Mouse (Mus musculus) MEL (cell line): Measurements from ENCODE around the gene Enpp4. TPM values are rescaled to one million over a fixed set of nuclear protein-coding genes. Genes with fewer than 3 reads are reported as not detected.

Source experiments
- DNase-seq: peaks from one replicate; pipeline ENCODE4 v3.0.0; 2011; ENCODE audit warnings: low read depth, low spot score
- H3K27ac ChIP-seq: 2 replicates; pipeline ENCODE4 v1.5.1; 2012; ENCODE audit warnings: low read depth, mild to moderate bottlenecking, control low read depth, low read length, moderate library complexity; ENCODE audit not compliant: control insufficient read depth
- H3K27me3 ChIP-seq, 2 experiments: fragments of 150-350 bp in 1 of 2; sonication (generic) in 1 of 2; 2 replicates each; pipeline ENCODE4 v1.6.1; 2012; ENCODE audit warnings: low read length in 2 of 2, mild to moderate bottlenecking in 2 of 2, improper control_type of control experiment in 1 of 2, moderate library complexity in 1 of 2; ENCODE audit not compliant: insufficient read depth in 2 of 2, control insufficient read depth in 1 of 2
- H3K36me3 ChIP-seq, 2 experiments: 2 replicates each; pipeline ENCODE4 v1.6.1; 2012 to 2014; ENCODE audit warnings: low read length in 2 of 2, improper control_type of control experiment in 1 of 2, inconsistent platforms in 1 of 2, mild to moderate bottlenecking in 1 of 2; ENCODE audit not compliant: insufficient read depth in 2 of 2, control insufficient read depth in 1 of 2
- H3K4me1 ChIP-seq, 2 experiments: fragments of 150-350 bp in 1 of 2; sonication (generic) in 1 of 2; 2 replicates each; pipeline ENCODE4 v1.6.1; 2012; ENCODE audit warnings: low read length in 2 of 2, improper control_type of control experiment in 1 of 2, mild to moderate bottlenecking in 1 of 2; ENCODE audit not compliant: insufficient read depth in 2 of 2, control insufficient read depth in 1 of 2
- H3K4me3 ChIP-seq, 2 experiments: fragments of 150-350 bp in 1 of 2; sonication (generic) in 1 of 2; 2 replicates each; pipeline ENCODE4 v1.5.1; 2012; ENCODE audit warnings: low read depth in 2 of 2, low read length in 2 of 2, mild to moderate bottlenecking in 2 of 2, moderate library complexity in 2 of 2, control low read depth in 1 of 2, improper control_type of control experiment in 1 of 2; ENCODE audit not compliant: control insufficient read depth in 1 of 2, insufficient read depth in 1 of 2
- H3K79me2 ChIP-seq: 2 replicates; pipeline ENCODE4 v1.6.1; 2012; ENCODE audit warnings: mild to moderate bottlenecking, low read length, moderate library complexity; ENCODE audit not compliant: control insufficient read depth, poor library complexity, insufficient read depth
- H3K9ac ChIP-seq: 2 replicates; pipeline ENCODE4 v1.6.1; 2012; ENCODE audit warnings: low read depth, mild to moderate bottlenecking, control low read depth, low read length, moderate library complexity; ENCODE audit not compliant: control insufficient read depth, poor library complexity, severe bottlenecking
- H3K9me3 ChIP-seq: fragments of 150-350 bp; sonication (generic); replicated peaks from 2 replicates; pipeline ENCODE4 v1.6.1; 2012; ENCODE audit warnings: mild to moderate bottlenecking, low read length, improper control_type of control experiment, moderate library complexity; ENCODE audit not compliant: insufficient read depth
- CHD2 ChIP-seq: IDR thresholded peaks from 2 replicates; pipeline ENCODE4 v1.6.1; 2011; ENCODE audit warnings: low read length, improper control_type of control experiment
- CTCF ChIP-seq, 3 experiments: IDR thresholded peaks in 2 of 3; conservative IDR thresholded peaks in 1 of 3; 2 replicates each; pipeline ENCODE4 v1.5.1; 2011 to 2012; ENCODE audit warnings: low read length in 3 of 3, low read depth in 2 of 3, mild to moderate bottlenecking in 2 of 3, improper control_type of control experiment in 1 of 3, inconsistent platforms in 1 of 3, mixed read lengths in 1 of 3, moderate library complexity in 1 of 3; ENCODE audit not compliant: control insufficient read depth in 1 of 3, insufficient read depth in 1 of 3, poor library complexity in 1 of 3, severe bottlenecking in 1 of 3
- E2F4 ChIP-seq: IDR thresholded peaks from 2 replicates; pipeline ENCODE4 v1.6.1; 2011; ENCODE audit warnings: low read depth, low read length, improper control_type of control experiment, borderline replicate concordance
- ELF1 ChIP-seq: IDR thresholded peaks from 2 replicates; pipeline ENCODE4 v1.6.1; 2014; ENCODE audit warnings: low read depth, mild to moderate bottlenecking, inconsistent platforms, low read length, improper control_type of control experiment, moderate library complexity
- EP300 ChIP-seq, 2 experiments: IDR thresholded peaks; 2 replicates each; pipeline ENCODE4 v1.6.1; 2011; ENCODE audit warnings: improper control_type of control experiment in 2 of 2, low read length in 2 of 2, low read depth in 1 of 2, mild to moderate bottlenecking in 1 of 2
- ETS1 ChIP-seq: IDR thresholded peaks from 2 replicates; pipeline ENCODE4 v1.6.1; 2012; ENCODE audit warnings: low read depth, mild to moderate bottlenecking, inconsistent platforms, low read length, improper control_type of control experiment, moderate library complexity
- GABPA ChIP-seq: IDR thresholded peaks from 2 replicates; pipeline ENCODE4 v1.6.1; 2012; ENCODE audit warnings: low read depth, mild to moderate bottlenecking, inconsistent platforms, low read length, improper control_type of control experiment, moderate library complexity
- HCFC1 ChIP-seq: IDR thresholded peaks from 2 replicates; pipeline ENCODE4 v1.6.1; 2012; ENCODE audit warnings: low read depth, mild to moderate bottlenecking, inconsistent platforms, low read length, improper control_type of control experiment, moderate library complexity
- KAT2A ChIP-seq: conservative IDR thresholded peaks from 2 replicates; pipeline ENCODE4 v1.6.1; 2012; ENCODE audit warnings: low read depth, low read length, improper control_type of control experiment, inconsistent platforms
- MAFK ChIP-seq: IDR thresholded peaks from 2 replicates; pipeline ENCODE4 v1.6.1; 2011; ENCODE audit warnings: low read depth, mild to moderate bottlenecking, low read length, improper control_type of control experiment, borderline replicate concordance
- MAX ChIP-seq: IDR thresholded peaks from 2 replicates; pipeline ENCODE4 v1.6.1; 2011; ENCODE audit warnings: low read length, improper control_type of control experiment
- MAZ ChIP-seq: IDR thresholded peaks from 2 replicates; pipeline ENCODE4 v1.6.1; 2012; ENCODE audit warnings: low read depth, mild to moderate bottlenecking, inconsistent platforms, low read length, improper control_type of control experiment
- MEF2A ChIP-seq: IDR thresholded peaks from 2 replicates; pipeline ENCODE4 v1.6.1; 2014; ENCODE audit warnings: low read depth, mild to moderate bottlenecking, inconsistent platforms, low read length, improper control_type of control experiment; ENCODE audit not compliant: poor library complexity, insufficient replicate concordance, severe bottlenecking; ENCODE audit errors: extremely low read depth
- MXI1 ChIP-seq: IDR thresholded peaks from 2 replicates; pipeline ENCODE4 v1.6.1; 2011; ENCODE audit warnings: mild to moderate bottlenecking, low read depth, low read length, improper control_type of control experiment
- MYB ChIP-seq: IDR thresholded peaks from 2 replicates; pipeline ENCODE4 v1.6.1; 2011; ENCODE audit warnings: mild to moderate bottlenecking, low read depth, low read length, improper control_type of control experiment
- MYC ChIP-seq: IDR thresholded peaks from 2 replicates; pipeline ENCODE4 v1.6.1; 2011; ENCODE audit warnings: low read depth, mild to moderate bottlenecking, low read length, improper control_type of control experiment, moderate library complexity
- NELFE ChIP-seq: IDR thresholded peaks from 2 replicates; pipeline ENCODE4 v1.6.1; 2011; ENCODE audit warnings: low read depth, low read length, improper control_type of control experiment
- POLR2AphosphoS5 ChIP-seq: IDR thresholded peaks from 2 replicates; pipeline ENCODE4 v1.6.1; 2012; ENCODE audit warnings: low read depth, borderline replicate concordance, mild to moderate bottlenecking, inconsistent platforms, low read length, moderate library complexity, mixed read lengths
- SIN3A ChIP-seq: IDR thresholded peaks from 2 replicates; pipeline ENCODE4 v1.6.1; 2012; ENCODE audit warnings: low read length, improper control_type of control experiment, inconsistent platforms
- SMC3 ChIP-seq: IDR thresholded peaks from 2 replicates; pipeline ENCODE4 v1.6.1; 2011; ENCODE audit warnings: low read depth, low read length, improper control_type of control experiment
- TAL1 ChIP-seq: IDR thresholded peaks from 2 replicates; pipeline ENCODE4 v1.6.1; 2012; ENCODE audit warnings: mild to moderate bottlenecking, inconsistent platforms, low read length, moderate library complexity, mixed read lengths
- TBP ChIP-seq: IDR thresholded peaks from 2 replicates; pipeline ENCODE4 v1.8.0; 2011; ENCODE audit warnings: low read depth, low read length, improper control_type of control experiment
- TCF12 ChIP-seq: IDR thresholded peaks from 2 replicates; pipeline ENCODE4 v1.6.1; 2014; ENCODE audit warnings: low read depth, mild to moderate bottlenecking, inconsistent platforms, low read length, improper control_type of control experiment, moderate library complexity
- UBTF ChIP-seq: IDR thresholded peaks from 2 replicates; pipeline ENCODE4 v1.6.1; 2012; ENCODE audit warnings: low read depth, mild to moderate bottlenecking, inconsistent platforms, low read length, improper control_type of control experiment, moderate library complexity, borderline replicate concordance; ENCODE audit not compliant: insufficient read depth
- USF1 ChIP-seq: IDR thresholded peaks from 2 replicates; pipeline ENCODE4 v1.6.1; 2014; ENCODE audit warnings: low read depth, mild to moderate bottlenecking, inconsistent platforms, low read length, improper control_type of control experiment, moderate library complexity
- ZKSCAN1 ChIP-seq: IDR thresholded peaks from 2 replicates; pipeline ENCODE4 v1.6.1; 2012; ENCODE audit warnings: low read depth, mild to moderate bottlenecking, inconsistent platforms, low read length, improper control_type of control experiment, moderate library complexity
- ZNF384 ChIP-seq: IDR thresholded peaks from 2 replicates; pipeline ENCODE4 v1.6.1; 2012; ENCODE audit warnings: low read depth, mild to moderate bottlenecking, inconsistent platforms, low read length, improper control_type of control experiment
- polyA plus RNA-seq, 2 experiments: library from polyadenylated mRNA; stranded (reverse) in 1 of 2; unstranded in 1 of 2; fragments of >175 nt in 1 of 2; fragments of >200 nt in 1 of 2; gene quantifications; 2 replicates each; pipeline versions ENCODE4 v1.2.1 to v1.2.4; 2012; ENCODE audit warnings: low replicate concordance in 2 of 2, low read depth in 1 of 2; ENCODE audit not compliant: insufficient read length in 2 of 2, insufficient read depth in 1 of 2, missing spikeins in 1 of 2
- total RNA-seq: library from RNA; depleted of rRNA; stranded (reverse); fragments of 300-350 nt; gene quantifications from 2 replicates; pipeline ENCODE4 v1.2.3, GENCODE M21; 2012

Enpp4 gene
- total and polyA plus RNA-seq, 3 experiments: 13.9 to 21.7 TPM; not detected in 1

- Histone ChIP-seq H3K4me1 (peaks cover 0 to 6% of the 10 kb centered on the region in 2 experiments; a peak in 2 of 4 replicates), H3K9me3 (no peaks in the 10 kb centered on the region), H3K79me2 (no peaks in the 10 kb centered on the region), H3K36me3 (peaks cover 3 to 4% of the 10 kb centered on the region in 2 experiments; a peak in 3 of 4 replicates), H3K9ac (no peak overlapping the region), H3K27ac (no peak overlapping the region), H3K4me3 (no peak overlapping the region), H3K27me3 (no peaks in the 10 kb centered on the region)
- TF ChIP-seq ZNF384: no peak
- TF ChIP-seq POLR2AphosphoS5: no peak
- TF ChIP-seq MAX: no peak
- no peak for TF ChIP-seq MYB
- TF ChIP-seq TAL1: no peak
- no peak for TF ChIP-seq USF1
- TF ChIP-seq ZKSCAN1: no peak
- no peak for TF ChIP-seq KAT2A
- TF ChIP-seq GABPA: no peak
- TF ChIP-seq MYC: no peak
- no peak for TF ChIP-seq TBP
- no peak for TF ChIP-seq MAZ
- TF ChIP-seq CTCF (IDR thresholded peaks at IDR 0.05 in 2 of 3, conservative IDR thresholded peaks at IDR 0.05 in 1 of 3; ENCODE audit: control insufficient read depth in 1 of 3, insufficient read depth in 1 of 3, low read depth in 2 of 3, low read length in 3 of 3, poor library complexity in 1 of 3, severe bottlenecking in 1 of 3): no peak
- no peak for TF ChIP-seq NELFE
- TF ChIP-seq ELF1: no peak
- TF ChIP-seq MAFK: no peak
- no peak for TF ChIP-seq SIN3A
- no peak for TF ChIP-seq E2F4
- TF ChIP-seq MEF2A: no peak
- TF ChIP-seq UBTF: no peak
- DNase-seq: no peak
Measured at GRCm38 (mm10) chr17:44088226-44088625, 17.4 kb downstream of the Enpp4 start.

GRCm38 (mm10) chr17:44083156-44083555, 22.5 kb downstream of the Enpp4 start:
- Histone ChIP-seq H3K27me3 (no peaks in the 10 kb centered on the region), H3K27ac (peak overlapping the region; percentile 58)
- peak; percentile 29; the same call in 1 of the 2 replicates for TF ChIP-seq SIN3A
- TF ChIP-seq HCFC1: no peak
- no peak for TF ChIP-seq ZNF384
- TF ChIP-seq CHD2: no peak
- no peak for TF ChIP-seq ELF1
- peak; percentile 79; the same call in 1 of the 2 replicates for TF ChIP-seq TCF12
- TF ChIP-seq MXI1: no peak
- TF ChIP-seq EP300 (IDR thresholded peaks at IDR 0.05; ENCODE audit: low read depth in 1 of 2, low read length in 2 of 2): peak; percentile 54 to 81
- TF ChIP-seq ETS1: peak; percentile 22; the same call in 1 of the 2 replicates
- peak; percentile 63; the same call in 1 of the 2 replicates for TF ChIP-seq MYB
- no peak for TF ChIP-seq SMC3
- TF ChIP-seq, all 39 proteins: peak for 5
- Histone ChIP-seq H3K79me2 (0 out of 2 replicates have a peak, but pooled peaks cover 2% of the 10 kb centered on the region), H3K36me3 (peaks cover 4% of the 10 kb centered on the region in 2 experiments), H3K9ac (peak overlapping the region; percentile 6; the same call in 1 of the 2 replicates), H3K4me1 (peaks cover under 1 to 17% of the 10 kb centered on the region in 2 experiments; a peak in 3 of 4 replicates), H3K9me3 (no peaks in the 10 kb centered on the region), H3K4me3 (0 out of 4 replicates have a peak overlapping the region, but pooled peaks of 1 of the 2 experiments have one; percentile 29)
- peak; percentile 18 for DNase-seq
